Mouse (Mus musculus) intestine, embryonic 16.5 days (tissue): Measurements from ENCODE around the gene A630001G21Rik. TPM values are rescaled to one million over a fixed set of nuclear protein-coding genes. Genes with fewer than 3 reads are reported as not detected.

Source experiments
- microRNA-seq: library from miRNA; unstranded; fragments of <30 nt; microRNA quantifications from one replicate; pipeline ENCODE4, GENCODE M21; 2016
- polyA plus RNA-seq: library from polyadenylated mRNA; unstranded; fragments of >200 nt; fragmentation: Nextera tagmentation; extraction: Ambion mirVana; gene quantifications from 2 replicates; pipeline ENCODE4 v1.2.1, GENCODE M21; 2015

The A630001G21Rik gene
- polyA plus RNA-seq, 1 experiment from 2014 or later: 1.3 TPM

Small RNAs within 50 kb of the gene (microRNA-seq; reads per million reads assigned to microRNA genes)
- gene Gm25472: not detected
- gene Mir8096: not detected

Other genes with a start within 250 kb of the A630001G21Rik start
- not detected in 2 replicates for gene G530012D18Rik, start 203.0 kb downstream of the A630001G21Rik start, polyA plus RNA-seq
- gene Sp110, start 179.8 kb downstream of the A630001G21Rik start, polyA plus RNA-seq: 1.8 and 2.6 TPM in 2 replicates
- gene Sp140, start 178.3 kb downstream of the A630001G21Rik start, polyA plus RNA-seq: 1.3 and 1.4 TPM in 2 replicates
- gene Sp100, start 128.7 kb downstream of the A630001G21Rik start, polyA plus RNA-seq: 3.0 and 3.7 TPM in 2 replicates
- gene Cab39, start 14.8 kb upstream of the A630001G21Rik start, polyA plus RNA-seq: 14.4 and 22.9 TPM in 2 replicates
- gene Itm2c, start 115.6 kb upstream of the A630001G21Rik start, polyA plus RNA-seq: 129 and 141 TPM in 2 replicates
- gene 4933407L21Rik, start 149.8 kb upstream of the A630001G21Rik start, polyA plus RNA-seq: 0.09 and 0.22 TPM in 2 replicates
- 0.07 and 0.10 TPM in 2 replicates for gene Gpr55, start 182.4 kb upstream of the A630001G21Rik start, polyA plus RNA-seq
- gene Spata3, start 238.2 kb upstream of the A630001G21Rik start, polyA plus RNA-seq: not detected in 2 replicates